Mouse (Mus musculus): ENCODE results near the gene Ghr. TPM values are rescaled to one million over a fixed set of nuclear protein-coding genes. Genes with fewer than 3 reads are reported as not detected.
A peak's percentile ranks its signal among the peaks of the same experiment; 100 is the strongest.

Gene Ghr
- polyA plus RNA-seq (2015; fragmentation: Nextera tagmentation; extraction: Ambion mirVana), result 53.0 and 55.5 TPM in 2 replicates

GRCm38 (mm10) chr15:3582807-3583636, at the start of gene Ghr:
Gene Ghr, minus strand, starts transcription at chr15:3583492.
- peak within 1 kb of the TSS; percentile 93 for H3K9ac ChIP-seq
- WGBS, result under 1% methylated on average over 52 of the region's 52 CpGs
- peak within 1 kb of the TSS; percentile 99 for H3K27ac ChIP-seq
- peak; percentile 88 for ATAC-seq (replicated peaks; ENCODE audit: insufficient number of reproducible peaks, insufficient read depth, low FRiP score, low read depth)
- peaks cover 28% of the 10 kb centered on the region for H3K4me1 ChIP-seq (replicated peaks)
- no peaks in the 10 kb centered on the region for H3K27me3 ChIP-seq
- no peaks in the 10 kb centered on the region for H3K9me3 ChIP-seq (replicated peaks)
- H3K4me2 ChIP-seq, result peak within 1 kb of the TSS; percentile 66
- no peaks in the 10 kb centered on the region for H3K36me3 ChIP-seq
- H3K4me3 ChIP-seq, result peak within 1 kb of the TSS; percentile 97

- no peak for ATAC-seq (replicated peaks; ENCODE audit: insufficient number of reproducible peaks, insufficient read depth, low FRiP score, low read depth)
- Histone ChIP-seq H3K4me1 (replicated peaks) (no peaks in the 10 kb centered on the region), H3K27ac (no peak overlapping the region), H3K4me3 (no peak overlapping the region), H3K9me3 (replicated peaks) (no peaks in the 10 kb centered on the region), H3K4me2 (no peak overlapping the region), H3K36me3 (no peaks in the 10 kb centered on the region), H3K9ac (no peak overlapping the region), H3K27me3 (no peaks in the 10 kb centered on the region)
Measured at GRCm38 (mm10) chr15:3622746-3623145, 39.5 kb upstream of the Ghr start.

GRCm38 (mm10) chr15:3620368-3620767, 37.1 kb upstream of the Ghr start:
- H3K9ac ChIP-seq, result no peak overlapping the region

GRCm38 (mm10) chr15:3618311-3618710, 35.0 kb upstream of the Ghr start:
- Histone ChIP-seq H3K27ac (no peak overlapping the region), H3K4me1 (replicated peaks) (no peaks in the 10 kb centered on the region), H3K9ac (no peak overlapping the region), H3K9me3 (replicated peaks) (no peaks in the 10 kb centered on the region), H3K4me3 (no peak overlapping the region), H3K4me2 (no peak overlapping the region), H3K36me3 (no peaks in the 10 kb centered on the region), H3K27me3 (no peaks in the 10 kb centered on the region)
- no peak for ATAC-seq (replicated peaks; ENCODE audit: insufficient number of reproducible peaks, insufficient read depth, low FRiP score, low read depth)
- 87% methylated on average over 3 of the region's 3 CpGs for WGBS

More at GRCm38 (mm10) chr15:3620368-3620767, 37.1 kb upstream of the Ghr start:
- Histone ChIP-seq H3K4me2 (no peak overlapping the region), H3K36me3 (no peaks in the 10 kb centered on the region), H3K9me3 (replicated peaks) (no peaks in the 10 kb centered on the region), H3K4me3 (no peak overlapping the region), H3K27me3 (no peaks in the 10 kb centered on the region), H3K27ac (no peak overlapping the region), H3K4me1 (replicated peaks) (no peaks in the 10 kb centered on the region)
- 73% methylated on average over 3 of the region's 3 CpGs for WGBS
- no peak for ATAC-seq (replicated peaks; ENCODE audit: insufficient number of reproducible peaks, insufficient read depth, low FRiP score, low read depth)

- no peak for ATAC-seq (replicated peaks; ENCODE audit: insufficient number of reproducible peaks, insufficient read depth, low FRiP score, low read depth)
- H3K4me1 ChIP-seq (replicated peaks), result no peaks in the 10 kb centered on the region
- H3K36me3 ChIP-seq, result no peaks in the 10 kb centered on the region
- H3K27me3 ChIP-seq, result no peaks in the 10 kb centered on the region
- no peak overlapping the region for H3K4me2 ChIP-seq
- no peak overlapping the region for H3K4me3 ChIP-seq
- no peak overlapping the region for H3K9ac ChIP-seq
- H3K27ac ChIP-seq, result no peak overlapping the region
- H3K9me3 ChIP-seq (replicated peaks), result no peaks in the 10 kb centered on the region
Measured at GRCm38 (mm10) chr15:3611961-3612360, 28.7 kb upstream of the Ghr start.

GRCm38 (mm10) chr15:3607951-3608350, 24.7 kb upstream of the Ghr start:
- H3K4me1 ChIP-seq (replicated peaks), result no peaks in the 10 kb centered on the region
- H3K27ac ChIP-seq, result no peak overlapping the region
- WGBS, result 76% methylated on average over 3 of the region's 3 CpGs
- no peak overlapping the region for H3K4me3 ChIP-seq
- H3K36me3 ChIP-seq, result no peaks in the 10 kb centered on the region
- H3K27me3 ChIP-seq, result no peaks in the 10 kb centered on the region
- ATAC-seq (replicated peaks; ENCODE audit: insufficient number of reproducible peaks, insufficient read depth, low FRiP score, low read depth), result no peak
- no peaks in the 10 kb centered on the region for H3K9me3 ChIP-seq (replicated peaks)
- H3K4me2 ChIP-seq, result no peak overlapping the region
- H3K9ac ChIP-seq, result no peak overlapping the region

GRCm38 (mm10) chr15:3602098-3602486, 18.8 kb upstream of the Ghr start:
- Histone ChIP-seq H3K36me3 (no peaks in the 10 kb centered on the region), H3K9ac (no peak overlapping the region), H3K9me3 (replicated peaks) (no peaks in the 10 kb centered on the region), H3K4me1 (replicated peaks) (no peaks in the 10 kb centered on the region), H3K27ac (no peak overlapping the region), H3K4me3 (no peak overlapping the region), H3K4me2 (no peak overlapping the region), H3K27me3 (no peaks in the 10 kb centered on the region)
- 88% methylated on average over 2 of the region's 2 CpGs for WGBS
- ATAC-seq (replicated peaks; ENCODE audit: insufficient number of reproducible peaks, insufficient read depth, low FRiP score, low read depth), result no peak

GRCm38 (mm10) chr15:3601422-3602097, 18.3 kb upstream of the Ghr start:
- Histone ChIP-seq H3K27ac (no peak overlapping the region), H3K4me3 (no peak overlapping the region)
- WGBS, result 64% methylated on average over 4 of the region's 4 CpGs

GRCm38 (mm10) chr15:3587879-3588278, 4.6 kb upstream of the Ghr start:
- H3K9ac ChIP-seq, result no peak overlapping the region
- no peak overlapping the region for H3K4me2 ChIP-seq
- 78% methylated on average over 2 of the region's 2 CpGs for WGBS
- H3K4me1 ChIP-seq (replicated peaks), result peaks cover 9% of the 10 kb centered on the region; the same call in 1 of the 2 replicates
- no peaks in the 10 kb centered on the region for H3K27me3 ChIP-seq
- ATAC-seq (replicated peaks; ENCODE audit: insufficient number of reproducible peaks, insufficient read depth, low FRiP score, low read depth), result no peak
- no peak overlapping the region for H3K4me3 ChIP-seq
- H3K36me3 ChIP-seq, result no peaks in the 10 kb centered on the region
- H3K9me3 ChIP-seq (replicated peaks), result no peaks in the 10 kb centered on the region
- no peak overlapping the region for H3K27ac ChIP-seq

More at GRCm38 (mm10) chr15:3601422-3602097, 18.3 kb upstream of the Ghr start:
- no peaks in the 10 kb centered on the region for H3K9me3 ChIP-seq (replicated peaks)
- H3K9ac ChIP-seq, result no peak overlapping the region
- H3K4me2 ChIP-seq, result no peak overlapping the region
- H3K36me3 ChIP-seq, result no peaks in the 10 kb centered on the region
- ATAC-seq (replicated peaks; ENCODE audit: insufficient number of reproducible peaks, insufficient read depth, low FRiP score, low read depth), result no peak
- H3K4me1 ChIP-seq (replicated peaks), result no peaks in the 10 kb centered on the region
- no peaks in the 10 kb centered on the region for H3K27me3 ChIP-seq

GRCm38 (mm10) chr15:3584361-3584760, 1.1 kb upstream of the Ghr start:
- H3K27ac ChIP-seq, result no peak overlapping the region

GRCm38 (mm10) chr15:3581861-3582806, 1.2 kb downstream of the Ghr start:
- Histone ChIP-seq H3K4me1 (replicated peaks) (peaks cover 28% of the 10 kb centered on the region), H3K36me3 (no peaks in the 10 kb centered on the region), H3K9me3 (replicated peaks) (no peaks in the 10 kb centered on the region), H3K27ac (peak overlapping the region; percentile 99), H3K9ac (peak overlapping the region; percentile 93), H3K27me3 (no peaks in the 10 kb centered on the region), H3K4me3 (peak overlapping the region; percentile 97), H3K4me2 (peak overlapping the region; percentile 66)
- peak; percentile 54 for ATAC-seq (replicated peaks; ENCODE audit: insufficient number of reproducible peaks, insufficient read depth, low FRiP score, low read depth)
- WGBS, result 1% methylated on average over 34 of the region's 34 CpGs

More at GRCm38 (mm10) chr15:3584361-3584760, 1.1 kb upstream of the Ghr start:
- H3K27me3 ChIP-seq, result no peaks in the 10 kb centered on the region
- no peaks in the 10 kb centered on the region for H3K9me3 ChIP-seq (replicated peaks)
- no peak overlapping the region for H3K4me3 ChIP-seq
- ATAC-seq (replicated peaks; ENCODE audit: insufficient number of reproducible peaks, insufficient read depth, low FRiP score, low read depth), result no peak
- no peak overlapping the region for H3K9ac ChIP-seq
- no peak overlapping the region for H3K4me2 ChIP-seq
- WGBS, result 35% methylated on average over 4 of the region's 4 CpGs
- no peaks in the 10 kb centered on the region for H3K36me3 ChIP-seq
- H3K4me1 ChIP-seq (replicated peaks), result peaks cover 23% of the 10 kb centered on the region
